Mouse (Mus musculus) lung, embryonic 16.5 days (tissue): Measurements from ENCODE around the gene Olfr1416. TPM values are rescaled to one million over a fixed set of nuclear protein-coding genes. Genes with fewer than 3 reads are reported as not detected.
A peak's percentile ranks its signal among the peaks of the same experiment; 100 is the strongest.
"Not testable (repeated sequence)": the region's sequence is repeated elsewhere in the genome, so short reads cannot be mapped to it uniquely, and the experiment has no call there.

Experiments used
- ATAC-seq: fragments of 200-750 bp; cut with Nextera tagmentation; 2 replicates; pipeline ENCODE4 v1.8.0; 2017; ENCODE audit warnings: low read depth, mild to moderate bottlenecking, moderate library complexity
- H3K27ac ChIP-seq: fragments of 300-500 bp; sonication (generic); 2 replicates; pipeline ENCODE4 v1.5.1; 2014; ENCODE audit warnings: mild to moderate bottlenecking, control low read depth, low read length
- H3K27me3 ChIP-seq: fragments of 300-500 bp; sonication (generic); 2 replicates; pipeline ENCODE4 v1.6.1; 2014; ENCODE audit warnings: low read depth, low read length, mixed read lengths; ENCODE audit not compliant: control insufficient read depth, insufficient read depth
- H3K36me3 ChIP-seq: fragments of 300-500 bp; sonication (generic); 2 replicates; pipeline ENCODE4 v1.6.1; 2014; ENCODE audit warnings: low read length; ENCODE audit not compliant: control insufficient read depth, insufficient read depth
- H3K4me1 ChIP-seq: fragments of 300-500 bp; sonication (generic); replicated peaks from 2 replicates; pipeline ENCODE4 v1.6.1; 2014; ENCODE audit warnings: low read length, mixed read lengths; ENCODE audit not compliant: control insufficient read depth, insufficient read depth
- H3K4me2 ChIP-seq: fragments of 300-500 bp; sonication (generic); 2 replicates; pipeline ENCODE4 v1.6.1; 2014; ENCODE audit warnings: low read depth, low read length, control low read depth
- H3K4me3 ChIP-seq: fragments of 300-500 bp; sonication (generic); 2 replicates; pipeline ENCODE4 v1.5.1; 2014; ENCODE audit warnings: mild to moderate bottlenecking, low read length, control low read depth
- H3K9ac ChIP-seq: fragments of 300-500 bp; sonication (generic); 2 replicates; pipeline ENCODE4 v1.6.1; 2014; ENCODE audit warnings: low read length, control low read depth
- H3K9me3 ChIP-seq: fragments of 300-500 bp; sonication (generic); 2 replicates; pipeline ENCODE4 v1.6.1; 2016; ENCODE audit warnings: low read length; ENCODE audit not compliant: control insufficient read depth
- WGBS: fragments of 180-500 bp; shearing (Covaris S2); extraction: QIAGEN DNeasy Blood & Tissue Kit; methylation state at CpG from one replicate; pipeline ENCODE4 v1.1.7; 2014; 5-methylcytosine and 5-hydroxymethylcytosine counted together
- polyA plus RNA-seq: library from polyadenylated mRNA; unstranded; fragments of >200 nt; fragmentation: Nextera tagmentation; extraction: Ambion mirVana; gene quantifications from 2 replicates; pipeline ENCODE4 v1.2.1, GENCODE M21; 2015

Gene Olfr1416
- not detected in 2 replicates for polyA plus RNA-seq

- Histone ChIP-seq H3K36me3 (no peaks in the 10 kb centered on the region), H3K27me3 (no peaks in the 10 kb centered on the region), H3K4me3 (no peak within 1 kb of the TSS), H3K4me2 (no peak within 1 kb of the TSS), H3K4me1 (no peaks in the 10 kb centered on the region), H3K9ac (no peak within 1 kb of the TSS), H3K27ac (no peak within 1 kb of the TSS), H3K9me3 (peaks cover 5% of the 10 kb centered on the region)
- no peak for ATAC-seq
These were observed at the start of gene Olfr1416 for GRCm38 (mm10) chr1:92485013-92485412. TSS of gene Olfr1416 (minus strand) at chr1:92485113.

GRCm38 (mm10) chr1:92523764-92524163 lies 38.9 kb upstream of the Olfr1416 start:
- H3K9me3 ChIP-seq = no peaks in the 10 kb centered on the region
- no peak overlapping the region for H3K27ac ChIP-seq
- no peaks in the 10 kb centered on the region for H3K36me3 ChIP-seq
- ATAC-seq = no peak
- H3K4me3 ChIP-seq = no peak overlapping the region
- no peak overlapping the region for H3K9ac ChIP-seq
- 77% methylated on average over 3 of the region's 3 CpGs for WGBS
- no peaks in the 10 kb centered on the region for H3K27me3 ChIP-seq
- H3K4me1 ChIP-seq = peaks cover 2% of the 10 kb centered on the region; the same call in 1 of the 2 replicates
- no peak overlapping the region for H3K4me2 ChIP-seq

GRCm38 (mm10) chr1:92521376-92521775 lies 36.5 kb upstream of the Olfr1416 start:
- H3K36me3 ChIP-seq = no peaks in the 10 kb centered on the region
- H3K27me3 ChIP-seq = no peaks in the 10 kb centered on the region
- H3K4me1 ChIP-seq = peaks cover 2% of the 10 kb centered on the region; the same call in 1 of the 2 replicates
- no peak overlapping the region for H3K9ac ChIP-seq
- no peak overlapping the region for H3K4me2 ChIP-seq
- H3K9me3 ChIP-seq = no peaks in the 10 kb centered on the region
- H3K4me3 ChIP-seq = no peak overlapping the region
- ATAC-seq = no peak
- H3K27ac ChIP-seq = no peak overlapping the region
- WGBS = 17% methylated on average over 10 of the region's 10 CpGs

- 71% methylated on average over 6 of the region's 6 CpGs for WGBS
- H3K4me1 ChIP-seq = peaks cover 2% of the 10 kb centered on the region; the same call in 1 of the 2 replicates
- no peak overlapping the region for H3K4me3 ChIP-seq
- no peak overlapping the region for H3K27ac ChIP-seq
- H3K9me3 ChIP-seq = no peaks in the 10 kb centered on the region
- ATAC-seq = no peak
- H3K9ac ChIP-seq = no peak overlapping the region
- H3K36me3 ChIP-seq = no peaks in the 10 kb centered on the region
- no peak overlapping the region for H3K4me2 ChIP-seq
- no peaks in the 10 kb centered on the region for H3K27me3 ChIP-seq
These were observed 34.1 kb upstream of the Olfr1416 start for GRCm38 (mm10) chr1:92519046-92519445.

GRCm38 (mm10) chr1:92518561-92518960 lies 33.6 kb upstream of the Olfr1416 start, which contains the start of gene Olfr1414:
TSS of gene Olfr1414 (minus strand) at chr1:92518661.
- Histone ChIP-seq H3K4me1 (peaks cover 2% of the 10 kb centered on the region; the same call in 1 of the 2 replicates), H3K4me3 (no peak within 1 kb of the TSS), H3K36me3 (no peaks in the 10 kb centered on the region), H3K27ac (no peak within 1 kb of the TSS), H3K27me3 (no peaks in the 10 kb centered on the region), H3K4me2 (no peak within 1 kb of the TSS), H3K9me3 (no peaks in the 10 kb centered on the region), H3K9ac (no peak within 1 kb of the TSS)
- ATAC-seq = no peak
- WGBS = 73% methylated on average over 3 of the region's 3 CpGs

GRCm38 (mm10) chr1:92515390-92515789 lies 30.5 kb upstream of the Olfr1416 start:
- no peaks in the 10 kb centered on the region for H3K4me1 ChIP-seq
- ATAC-seq = no peak
- H3K27ac ChIP-seq = no peak overlapping the region
- 46% methylated on average over 11 of the region's 11 CpGs for WGBS
- no peaks in the 10 kb centered on the region for H3K27me3 ChIP-seq
- H3K4me3 ChIP-seq = no peak overlapping the region
- H3K4me2 ChIP-seq = no peak overlapping the region
- no peak overlapping the region for H3K9ac ChIP-seq
- no peaks in the 10 kb centered on the region for H3K9me3 ChIP-seq
- no peaks in the 10 kb centered on the region for H3K36me3 ChIP-seq

- not testable (repeated sequence) for H3K4me2 ChIP-seq, H3K9me3 ChIP-seq, H3K27me3 ChIP-seq, H3K4me3 ChIP-seq, H3K36me3 ChIP-seq, H3K9ac ChIP-seq, H3K4me1 ChIP-seq, H3K27ac ChIP-seq, ATAC-seq
- 78% methylated on average over 4 of the region's 5 CpGs for WGBS
These were observed 26.7 kb upstream of the Olfr1416 start for GRCm38 (mm10) chr1:92511646-92512045.

GRCm38 (mm10) chr1:92496001-92496400 lies 11.1 kb upstream of the Olfr1416 start, which contains the start of gene Olfr1415:
TSS of gene Olfr1415 (minus strand) at chr1:92496101.
- H3K4me1 ChIP-seq = no peaks in the 10 kb centered on the region
- H3K9me3 ChIP-seq = no peaks in the 10 kb centered on the region
- no peaks in the 10 kb centered on the region for H3K27me3 ChIP-seq
- H3K4me3 ChIP-seq = no peak within 1 kb of the TSS
- H3K27ac ChIP-seq = no peak within 1 kb of the TSS
- H3K36me3 ChIP-seq = no peaks in the 10 kb centered on the region
- no peak within 1 kb of the TSS for H3K9ac ChIP-seq
- H3K4me2 ChIP-seq = no peak within 1 kb of the TSS
- WGBS = 71% methylated on average over 2 of the region's 2 CpGs
- no peak for ATAC-seq

- H3K36me3 ChIP-seq = peaks cover 6% of the 10 kb centered on the region
- no peaks in the 10 kb centered on the region for H3K9me3 ChIP-seq
- H3K9ac ChIP-seq = peak overlapping the region; percentile 71
- peak overlapping the region; percentile 79 for H3K4me2 ChIP-seq
- no peaks in the 10 kb centered on the region for H3K27me3 ChIP-seq
- ATAC-seq = peak; percentile 72
- peak overlapping the region; percentile 69; the same call in 1 of the 2 replicates for H3K27ac ChIP-seq
- H3K4me1 ChIP-seq = peaks cover 10% of the 10 kb centered on the region
- peak overlapping the region; percentile 81 for H3K4me3 ChIP-seq
- 3% methylated on average over 10 of the region's 10 CpGs for WGBS
These were observed 10.8 kb downstream of the Olfr1416 start for GRCm38 (mm10) chr1:92474066-92474578.
